Mouse (Mus musculus) liver, adult 2 months (tissue): ENCODE results near the gene Krt1.

ENCODE experiments used
- CTCF ChIP-seq: fragments of 200-500 bp; IDR thresholded peaks from 2 replicates; pipeline ENCODE4 v1.5.1; 2011; ENCODE audit warnings: low read depth, low read length, control low read depth
- POLR2A ChIP-seq: fragments of 200-500 bp; IDR thresholded peaks from 2 replicates; pipeline ENCODE4 v1.6.1; 2011; ENCODE audit warnings: low read length, control low read depth; ENCODE audit not compliant: insufficient read depth; ENCODE audit errors: extremely low read depth

- TF ChIP-seq CTCF: no peak
- no peak for TF ChIP-seq POLR2A
These were observed 21.2 kb downstream of the Krt1 start for GRCm38 (mm10) chr15:101829441-101829840.
